Mouse (Mus musculus): ENCODE measurements around the gene Scn5a. TPM values are rescaled to one million over a fixed set of nuclear protein-coding genes. Genes with fewer than 3 reads are reported as not detected.

Scn5a gene
- polyA plus RNA-seq, 1 experiment: not detected

GRCm38 (mm10) chr9:119498885-119499284, 79.9 kb downstream of the Scn5a start:
- no peaks in the 10 kb centered on the region for H3K4me1 ChIP-seq (ENCODE audit: control insufficient read depth, insufficient read depth, insufficient read length, low read length)

DNA sequence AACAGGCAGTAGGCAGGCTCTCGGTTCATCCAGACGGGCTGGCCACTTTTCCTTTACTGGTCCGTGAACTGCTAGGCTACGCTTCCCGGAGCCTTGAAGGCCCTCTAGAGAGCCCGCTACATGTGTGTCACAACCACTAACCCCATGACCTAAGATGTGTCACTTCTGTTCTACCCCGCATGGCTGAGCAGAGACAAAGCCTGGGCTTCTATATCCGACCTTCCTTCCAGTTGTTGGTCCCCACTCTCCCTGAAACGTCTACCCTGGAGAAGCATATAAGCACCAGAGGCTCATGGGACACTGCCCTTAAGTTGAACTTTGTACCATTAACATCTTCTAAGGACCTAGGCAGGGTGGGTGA, 80.6 kb downstream of the Scn5a start:
- Histone ChIP-seq H3K4me1 (ENCODE audit: control insufficient read depth, insufficient read depth, insufficient read length, low read length) (no peaks in the 10 kb centered on the region), H3K4me3 (ENCODE audit: insufficient read depth, low read depth, low read length) (no peak overlapping the region), H3K27ac (replicated peaks; ENCODE audit: low read depth, low read length) (no peak overlapping the region)

More at GRCm38 (mm10) chr9:119498885-119499284, 79.9 kb downstream of the Scn5a start:
- Histone ChIP-seq H3K27ac (replicated peaks; ENCODE audit: low read depth, low read length) (no peak overlapping the region), H3K4me3 (ENCODE audit: insufficient read depth, low read depth, low read length) (no peak overlapping the region)

- H3K4me1 ChIP-seq (ENCODE audit: control insufficient read depth, insufficient read depth, insufficient read length, low read length): no peaks in the 10 kb centered on the region
- no peak overlapping the region for H3K27ac ChIP-seq (replicated peaks; ENCODE audit: low read depth, low read length)
- no peak overlapping the region for H3K4me3 ChIP-seq (ENCODE audit: insufficient read depth, low read depth, low read length)
Observed at GRCm38 (mm10) chr9:119497546-119498246, 81.1 kb downstream of the Scn5a start.

GRCm38 (mm10) chr9:119496960-119497359, 81.9 kb downstream of the Scn5a start:
- no peaks in the 10 kb centered on the region for H3K4me1 ChIP-seq (ENCODE audit: control insufficient read depth, insufficient read depth, insufficient read length, low read length)
- H3K27ac ChIP-seq (replicated peaks; ENCODE audit: low read depth, low read length): no peak overlapping the region
- H3K4me3 ChIP-seq (ENCODE audit: insufficient read depth, low read depth, low read length): no peak overlapping the region

DNA sequence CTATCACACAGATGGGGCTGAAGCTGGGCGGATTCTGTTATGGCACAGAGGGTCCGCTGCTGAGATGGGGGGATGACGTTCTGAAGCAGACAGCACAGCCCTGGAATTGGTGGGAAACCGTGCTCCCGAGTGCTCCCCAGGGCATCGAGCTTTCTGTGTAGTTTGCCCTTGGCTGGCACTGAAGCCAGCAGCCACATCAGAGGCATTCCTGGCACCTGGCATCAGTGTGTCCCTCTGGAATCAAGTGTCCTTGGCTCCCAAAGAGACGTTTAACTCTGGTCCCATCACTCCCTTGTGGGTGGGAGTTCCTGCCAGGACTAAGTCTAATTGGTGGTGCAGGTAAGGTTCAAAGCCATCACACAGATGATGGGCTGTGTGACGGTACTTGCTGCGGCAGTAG, 82.5 kb downstream of the Scn5a start:
- H3K4me3 ChIP-seq (ENCODE audit: insufficient read depth, low read depth, low read length): no peak overlapping the region
- no peaks in the 10 kb centered on the region for H3K4me1 ChIP-seq (ENCODE audit: control insufficient read depth, insufficient read depth, insufficient read length, low read length)
- H3K27ac ChIP-seq (replicated peaks; ENCODE audit: low read depth, low read length): no peak overlapping the region

DNA sequence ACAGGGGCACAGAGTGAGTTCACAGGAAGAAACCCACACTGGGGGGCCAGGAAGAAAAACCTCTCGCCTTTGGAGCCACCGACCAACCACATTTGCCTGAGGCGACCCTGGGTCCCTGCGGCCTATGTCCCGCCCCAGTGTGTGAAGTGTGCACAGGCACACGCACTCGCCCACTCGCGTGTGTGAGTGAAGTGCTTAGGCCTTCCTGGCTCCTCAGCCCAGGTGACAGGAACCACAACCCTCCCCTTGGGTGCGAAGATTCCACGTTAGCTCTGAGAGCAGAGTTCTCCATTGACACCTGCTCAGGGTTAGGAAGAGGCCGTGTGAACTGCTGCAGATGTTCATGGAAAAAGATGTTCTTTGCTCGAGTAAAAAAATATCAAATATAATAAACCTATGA, 93.9 kb downstream of the Scn5a start:
- no peak overlapping the region for H3K27ac ChIP-seq (replicated peaks; ENCODE audit: low read depth, low read length)

GRCm38 (mm10) chr9:119484420-119484819, 94.4 kb downstream of the Scn5a start:
- no peak overlapping the region for H3K4me3 ChIP-seq (ENCODE audit: insufficient read depth, low read depth, low read length)
- no peaks in the 10 kb centered on the region for H3K4me1 ChIP-seq (ENCODE audit: control insufficient read depth, insufficient read depth, insufficient read length, low read length)
- no peak overlapping the region for H3K27ac ChIP-seq (replicated peaks; ENCODE audit: low read depth, low read length)

More for the DNA sequence above, 93.9 kb downstream of the Scn5a start:
- H3K4me3 ChIP-seq (ENCODE audit: insufficient read depth, low read depth, low read length): no peak overlapping the region
- no peaks in the 10 kb centered on the region for H3K4me1 ChIP-seq (ENCODE audit: control insufficient read depth, insufficient read depth, insufficient read length, low read length)

GRCm38 (mm10) chr9:119483554-119484353, 95.1 kb downstream of the Scn5a start:
- Histone ChIP-seq H3K27ac (replicated peaks; ENCODE audit: low read depth, low read length) (no peak overlapping the region), H3K4me1 (ENCODE audit: control insufficient read depth, insufficient read depth, insufficient read length, low read length) (no peaks in the 10 kb centered on the region), H3K4me3 (ENCODE audit: insufficient read depth, low read depth, low read length) (no peak overlapping the region)

DNA sequence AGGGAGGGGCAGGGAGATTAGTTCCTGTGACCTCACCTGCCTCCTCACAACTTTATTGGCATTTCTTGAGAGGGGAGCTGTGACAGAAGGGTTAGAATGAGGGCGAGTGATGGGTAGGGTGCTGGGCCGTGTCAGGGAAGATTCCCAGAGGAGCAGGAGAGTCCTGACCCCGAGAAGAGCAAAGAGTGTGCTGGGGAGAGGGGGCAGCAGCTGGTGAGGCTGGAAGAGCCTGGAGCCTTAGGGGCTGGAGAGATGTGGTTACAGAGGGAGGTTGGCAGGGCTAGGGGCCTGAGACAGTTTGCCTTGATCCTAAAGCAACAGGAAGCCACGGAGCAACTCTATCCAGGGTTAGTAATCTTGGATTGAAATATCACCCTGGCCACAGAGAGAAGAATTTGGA, 97.2 kb downstream of the Scn5a start:
- H3K4me3 ChIP-seq (ENCODE audit: insufficient read depth, low read depth, low read length): no peak overlapping the region
- H3K27ac ChIP-seq (replicated peaks; ENCODE audit: low read depth, low read length): no peak overlapping the region
- H3K4me1 ChIP-seq (ENCODE audit: control insufficient read depth, insufficient read depth, insufficient read length, low read length): no peaks in the 10 kb centered on the region

- Histone ChIP-seq H3K4me1 (ENCODE audit: control insufficient read depth, insufficient read depth, insufficient read length, low read length) (no peaks in the 10 kb centered on the region), H3K4me3 (ENCODE audit: insufficient read depth, low read depth, low read length) (no peak overlapping the region), H3K27ac (replicated peaks; ENCODE audit: low read depth, low read length) (no peak overlapping the region)
Observed at GRCm38 (mm10) chr9:119479297-119479696, 99.5 kb downstream of the Scn5a start.

GRCm38 (mm10) chr9:119478345-119478744, 100.5 kb downstream of the Scn5a start:
- Histone ChIP-seq H3K4me1 (ENCODE audit: control insufficient read depth, insufficient read depth, insufficient read length, low read length) (no peaks in the 10 kb centered on the region), H3K27ac (replicated peaks; ENCODE audit: low read depth, low read length) (no peak overlapping the region), H3K4me3 (ENCODE audit: insufficient read depth, low read depth, low read length) (no peak overlapping the region)

- Histone ChIP-seq H3K4me3 (ENCODE audit: insufficient read depth, low read depth, low read length) (no peak overlapping the region), H3K4me1 (ENCODE audit: control insufficient read depth, insufficient read depth, insufficient read length, low read length) (no peaks in the 10 kb centered on the region), H3K27ac (replicated peaks; ENCODE audit: low read depth, low read length) (no peak overlapping the region)
Observed at GRCm38 (mm10) chr9:119477754-119478153, 101.1 kb downstream of the Scn5a start.

GRCm38 (mm10) chr9:119474717-119475611, 103.9 kb downstream of the Scn5a start:
- Histone ChIP-seq H3K4me3 (ENCODE audit: insufficient read depth, low read depth, low read length) (no peak overlapping the region), H3K4me1 (ENCODE audit: control insufficient read depth, insufficient read depth, insufficient read length, low read length) (no peaks in the 10 kb centered on the region), H3K27ac (replicated peaks; ENCODE audit: low read depth, low read length) (no peak overlapping the region)

DNA sequence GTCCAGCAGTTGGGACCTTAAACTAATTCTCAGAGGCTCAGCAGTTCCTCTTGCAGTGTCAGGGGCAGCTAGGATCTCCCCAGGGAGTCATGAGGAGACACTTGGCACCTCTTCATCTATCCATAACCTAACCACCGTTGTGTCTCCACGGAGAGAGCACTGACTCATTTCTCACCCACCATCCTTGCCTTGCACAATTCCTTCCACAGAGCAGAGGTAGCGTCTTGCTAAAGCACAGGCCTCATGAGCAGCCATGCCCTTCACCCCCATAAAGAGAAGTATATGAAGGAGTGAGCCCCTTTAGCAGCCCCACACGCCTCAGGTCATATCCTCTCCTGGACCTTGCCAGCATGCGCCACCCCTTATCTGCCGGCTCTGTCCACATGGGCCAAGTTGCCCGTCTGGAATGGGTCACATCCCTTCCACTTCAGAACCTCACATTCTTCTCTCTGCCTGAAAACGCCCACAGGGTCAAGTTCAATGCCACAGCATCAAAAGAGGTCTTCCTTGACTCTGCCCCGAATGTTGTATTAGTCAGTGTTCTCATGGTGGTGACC, 105.1 kb downstream of the Scn5a start:
- no peak overlapping the region for H3K27ac ChIP-seq (replicated peaks; ENCODE audit: low read depth, low read length)
- H3K4me1 ChIP-seq (ENCODE audit: control insufficient read depth, insufficient read depth, insufficient read length, low read length): no peaks in the 10 kb centered on the region
- no peak overlapping the region for H3K4me3 ChIP-seq (ENCODE audit: insufficient read depth, low read depth, low read length)

DNA sequence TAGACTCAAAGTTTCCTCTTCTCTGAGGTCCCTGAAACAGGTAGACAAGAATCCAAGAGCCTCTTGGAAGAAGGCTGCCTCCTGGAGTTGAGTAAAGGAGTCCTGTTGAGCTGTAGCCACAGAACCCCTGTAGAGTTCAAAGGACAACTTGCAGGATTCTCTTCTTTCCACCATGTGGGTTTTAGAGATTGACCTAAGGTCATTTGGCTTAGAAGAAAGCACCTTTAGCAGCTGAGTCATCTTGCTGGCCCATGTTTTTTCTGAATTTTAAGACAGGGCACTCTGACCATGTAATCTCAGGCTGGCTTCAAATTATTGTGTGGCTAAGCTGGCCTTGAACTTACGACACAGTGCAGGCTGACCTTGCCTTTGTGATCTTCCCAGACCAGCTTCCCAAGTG, 105.8 kb downstream of the Scn5a start:
- H3K4me1 ChIP-seq (ENCODE audit: control insufficient read depth, insufficient read depth, insufficient read length, low read length): no peaks in the 10 kb centered on the region
- no peak overlapping the region for H3K27ac ChIP-seq (replicated peaks; ENCODE audit: low read depth, low read length)

More for the DNA sequence above, 105.8 kb downstream of the Scn5a start:
- no peak overlapping the region for H3K4me3 ChIP-seq (ENCODE audit: insufficient read depth, low read depth, low read length)
